Mouse (Mus musculus): ENCODE data around the gene Slc37a3.
"Not testable (repeated sequence)": the region's sequence is repeated elsewhere in the genome, so short reads cannot be mapped to it uniquely, and the experiment has no call there.

Gene Slc37a3

GRCm38 (mm10) chr6:39377311-39377827 lies at the start of gene Slc37a3:
Gene Slc37a3, minus strand, starts transcription at chr6:39377675.
- peak; percentile 93 for DNase-seq

- DNase-seq, result no peak
These were observed 49.2 kb upstream of the Slc37a3 start for GRCm38 (mm10) chr6:39426725-39427124.

- DNase-seq, result no peak
These were observed 47.7 kb upstream of the Slc37a3 start for GRCm38 (mm10) chr6:39425181-39425580.

GRCm38 (mm10) chr6:39423686-39424085 lies 46.2 kb upstream of the Slc37a3 start:
- DNase-seq, result no peak

- DNase-seq, result no peak
These were observed 45.7 kb upstream of the Slc37a3 start for GRCm38 (mm10) chr6:39423130-39423551.

- DNase-seq, result no peak
These were observed 43.4 kb upstream of the Slc37a3 start for GRCm38 (mm10) chr6:39420867-39421266.

GRCm38 (mm10) chr6:39419851-39420721 lies 42.6 kb upstream of the Slc37a3 start, which contains the start of gene Mkrn1:
Gene Mkrn1, minus strand, starts transcription at chr6:39420462.
- peak; percentile 85 for DNase-seq

GRCm38 (mm10) chr6:39419386-39419850 lies 41.9 kb upstream of the Slc37a3 start:
- DNase-seq, result no peak

- not testable (repeated sequence) for DNase-seq
These were observed 39.2 kb upstream of the Slc37a3 start for GRCm38 (mm10) chr6:39416654-39417053.

GRCm38 (mm10) chr6:39415762-39416161 lies 38.3 kb upstream of the Slc37a3 start:
- DNase-seq, result peak; percentile 65

GRCm38 (mm10) chr6:39414106-39414505 lies 36.6 kb upstream of the Slc37a3 start:
- DNase-seq, result peak; percentile 17

- DNase-seq, result no peak
These were observed 29.0 kb upstream of the Slc37a3 start for GRCm38 (mm10) chr6:39406480-39406879.

GRCm38 (mm10) chr6:39403136-39403535 lies 25.7 kb upstream of the Slc37a3 start:
- no peak for DNase-seq

- peak; percentile 58 for DNase-seq
These were observed 22.9 kb upstream of the Slc37a3 start for GRCm38 (mm10) chr6:39400343-39400742.

- no peak for DNase-seq
These were observed 20.9 kb upstream of the Slc37a3 start for GRCm38 (mm10) chr6:39398342-39398741.

GRCm38 (mm10) chr6:39397046-39397445 lies 19.6 kb upstream of the Slc37a3 start:
- no peak for DNase-seq

GRCm38 (mm10) chr6:39395916-39396315 lies 18.4 kb upstream of the Slc37a3 start:
- DNase-seq, result no peak

- no peak for DNase-seq
These were observed 18.0 kb upstream of the Slc37a3 start for GRCm38 (mm10) chr6:39395471-39395870.

GRCm38 (mm10) chr6:39389988-39390387 lies 12.5 kb upstream of the Slc37a3 start:
- no peak for DNase-seq

- DNase-seq, result peak; percentile 53
These were observed 3.8 kb upstream of the Slc37a3 start, which contains the start of gene Rab19 for GRCm38 (mm10) chr6:39381125-39381880. Gene Rab19, plus strand, starts transcription at chr6:39381175.

GRCm38 (mm10) chr6:39380276-39380675 lies 2.8 kb upstream of the Slc37a3 start:
- DNase-seq, result no peak

- DNase-seq, result no peak
These were observed 2.3 kb upstream of the Slc37a3 start for GRCm38 (mm10) chr6:39379749-39380148.

- no peak for DNase-seq
These were observed 1.7 kb upstream of the Slc37a3 start for GRCm38 (mm10) chr6:39379224-39379623.

Measured in kidney, postnatal 14 days (tissue).